Mouse (Mus musculus): ENCODE measurements at regions not wholly inside any gene's neighbourhood (a gene's known extent, or its start where the extent isn't known, plus 50 kb on each side); places are given as distances from the start of the nearest gene placed in this dataset.

- intact Hi-C loops (cut with DNase I) = no loop called here
- DNase-seq (ENCODE audit: low spot score in 2 of 2) = peak; percentile 8 to 29
These were observed 55.1 kb upstream of the Fam222a start for GRCm38 (mm10) chr5:114512756-114513155.

- DNase-seq (ENCODE audit: low spot score in 2 of 2) = no peak
- intact Hi-C loops (cut with DNase I) = no loop called here
These were observed 53.8 kb upstream of the Fam222a start for GRCm38 (mm10) chr5:114513911-114514457.

GRCm38 (mm10) chr5:114517010-114517409, 50.8 kb upstream of the Fam222a start:
- intact Hi-C loops (cut with DNase I) = no loop called here
- no peak for DNase-seq (ENCODE audit: low spot score in 2 of 2)

GRCm38 (mm10) chr5:114518012-114518411, 49.8 kb upstream of the Fam222a start:
- intact Hi-C loops (cut with DNase I) = no loop called here

More at GRCm38 (mm10) chr5:114518012-114518411, 49.8 kb upstream of the Fam222a start:
- no peak for DNase-seq (ENCODE audit: low spot score in 2 of 2)

All from left cerebral cortex, postnatal 25 days (tissue).